In the genomic region with DNA sequence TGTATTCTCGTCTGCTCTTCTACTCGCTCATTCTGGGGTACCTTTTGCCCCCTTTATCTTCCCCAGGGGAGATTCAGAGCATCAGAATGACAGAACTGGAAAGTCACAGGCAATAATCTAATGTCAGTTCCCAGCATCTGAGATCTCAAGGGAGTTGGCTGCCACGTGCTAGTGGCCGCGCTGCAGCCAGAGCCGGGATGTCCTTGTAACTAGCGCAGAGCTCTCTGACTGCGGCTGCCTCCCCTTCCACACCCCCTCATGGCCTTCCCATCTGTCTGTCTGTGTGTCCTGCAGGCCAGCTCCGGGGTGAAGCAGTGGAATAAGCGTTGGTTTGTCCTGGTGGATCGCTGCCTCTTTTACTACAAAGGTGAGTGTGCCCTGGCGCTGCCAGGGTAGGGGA, we compare ENCODE assay signal across 19 mouse cellular contexts. TPM values are rescaled to one million over a fixed set of nuclear protein-coding genes. Genes with fewer than 3 reads are reported as not detected.
A peak's percentile ranks its signal among the peaks of the same experiment; 100 is the strongest.
DNase-seq lines count a peak whose midpoint lies in the region; ATAC-seq and TF ChIP-seq lines count a peak whose summit lies in the region.
"Had no signal": no experiment of that assay in that cellular context is flagged by ENCODE, and none has a peak within 500 bp of the region (broad histone marks: within the 10 kb centered on the region; RNA-seq: fewer than 3 reads in every experiment).

No protein-coding gene starts in this region.

- no peak overlapping the region for H3K27ac ChIP-seq in heart, embryonic 12.5 days (ENCODE audit: poor library complexity, severe bottlenecking)
- H3K27ac ChIP-seq in small intestine, adult 2 months (ENCODE audit: insufficient read depth, low read depth, low read length), result peak overlapping the region; percentile 68
- H3K27ac ChIP-seq: macrophage had no signal

- ATAC-seq in heart, embryonic 12.5 days (ENCODE audit: insufficient number of reproducible peaks, low FRiP score), result no peak

- TF ChIP-seq POLR2A in small intestine, adult 2 months (IDR thresholded peaks at IDR 0.05; ENCODE audit: low read depth, low read length), result no peak

- no peaks in the 10 kb centered on the region; the same call in 1 of the 2 replicates for H3K9me3 ChIP-seq in heart, embryonic 12.5 days (replicated peaks)

- H3K4me3 ChIP-seq in heart, embryonic 12.5 days, result no peak overlapping the region
- H3K4me3 ChIP-seq in small intestine, adult 2 months (ENCODE audit: low read depth, low read length), result no peak overlapping the region

- WGBS in heart, embryonic 12.5 days, result 68% methylated on average over 12 of the region's 12 CpGs
- 68% methylated on average over 12 of the region's 12 CpGs for WGBS in small intestine, adult 2 months

- H3K9ac ChIP-seq in heart, embryonic 12.5 days, result no peak overlapping the region

- TF ChIP-seq CTCF in small intestine, adult 2 months (IDR thresholded peaks at IDR 0.05; ENCODE audit: extremely low read depth, insufficient read length, insufficient replicate concordance, low read depth, low read length), result no peak

- no peaks in the 10 kb centered on the region for H3K27me3 ChIP-seq in heart, embryonic 12.5 days (replicated peaks)
- no peaks in the 10 kb centered on the region for H3K27me3 ChIP-seq in small intestine, adult 2 months (ENCODE audit: control insufficient read depth, insufficient read depth, low read length)

- peaks cover 16% of the 10 kb centered on the region for H3K4me1 ChIP-seq in heart, embryonic 12.5 days (replicated peaks)
- peaks cover 16% of the 10 kb centered on the region for H3K4me1 ChIP-seq in small intestine, adult 2 months (ENCODE audit: control insufficient read depth, insufficient read depth, insufficient read length, low read length)

- peak; percentile 96 for DNase-seq in heart, adult 11 months
- DNase-seq in kidney, postnatal 10 days, result peak; percentile 53
- no peak for DNase-seq in kidney, postnatal 4 days
- DNase-seq in ovary, adult 18-20 months (ENCODE audit: low spot score), result peak; percentile 48
- DNase-seq in ovary, postnatal 14 days (ENCODE audit: low spot score), result no peak
- no peak for DNase-seq in urinary bladder, postnatal 25 days (ENCODE audit: low spot score)
- DNase-seq: B cell, adult 2 months; cerebellum, adult 11-12 months; heart, postnatal 14 days; kidney, adult 9 months had no signal

- peaks cover 80% of the 10 kb centered on the region for H3K36me3 ChIP-seq in heart, embryonic 12.5 days
- H3K36me3 ChIP-seq in small intestine, adult 2 months (ENCODE audit: control insufficient read depth, insufficient read depth, low read length), result peaks cover 69% of the 10 kb centered on the region

- no peak overlapping the region for H3K4me2 ChIP-seq in heart, embryonic 12.5 days

RNA-seq across cellular contexts. Expression of a gene that starts 45.2 kb away (rescaled TPM):
- polyA plus RNA-seq in heart, embryonic 12.5 days (2016; fragmentation: Nextera tagmentation; extraction: Ambion mirVana), result not detected in 2 replicates
- polyA plus RNA-seq in small intestine, adult 2 months (2012; rRNA removed), result 25.1 and 48.9 TPM in 2 replicates
- polyA plus RNA-seq: embryonic facial prominence, embryonic 14.5 days; forebrain, embryonic 11.5 days; macrophage had no signal

RNA-seq across cellular contexts. Expression of a gene that starts 57.3 kb away (rescaled TPM):
- not detected in 2 replicates for polyA plus RNA-seq in heart, embryonic 12.5 days (2016; fragmentation: Nextera tagmentation; extraction: Ambion mirVana)
- not detected in 2 replicates for polyA plus RNA-seq in small intestine, adult 2 months (2012; rRNA removed)
- polyA plus RNA-seq: cortical plate, adult 2 months; embryonic facial prominence, embryonic 14.5 days; gonadal fat pad, adult 2 months; liver, embryonic 16.5 days; macrophage; urinary bladder, adult 2 months had no signal

Comparison
In these comparisons a context has a peak if more than half of its experiments do, and no peak if none do; other contexts are left out.
1. DNase-seq: peak in heart, adult 11 months (single experiment), kidney, postnatal 10 days (single experiment) and ovary, adult 18-20 months (single experiment); none in kidney, postnatal 4 days (0 of 2), ovary, postnatal 14 days (single experiment) and urinary bladder, postnatal 25 days (single experiment).
2. RNA of a gene that starts 45.2 kb away (polyA plus RNA-seq): 25.1 to 48.9 TPM in small intestine, adult 2 months; not detected in heart, embryonic 12.5 days; every median in the first group is over 10 times any median in the second.